Mouse (Mus musculus): Measurements from ENCODE around the gene Slc6a16.
A peak's percentile ranks its signal among the peaks of the same experiment; 100 is the strongest.

The Slc6a16 gene

DNA sequence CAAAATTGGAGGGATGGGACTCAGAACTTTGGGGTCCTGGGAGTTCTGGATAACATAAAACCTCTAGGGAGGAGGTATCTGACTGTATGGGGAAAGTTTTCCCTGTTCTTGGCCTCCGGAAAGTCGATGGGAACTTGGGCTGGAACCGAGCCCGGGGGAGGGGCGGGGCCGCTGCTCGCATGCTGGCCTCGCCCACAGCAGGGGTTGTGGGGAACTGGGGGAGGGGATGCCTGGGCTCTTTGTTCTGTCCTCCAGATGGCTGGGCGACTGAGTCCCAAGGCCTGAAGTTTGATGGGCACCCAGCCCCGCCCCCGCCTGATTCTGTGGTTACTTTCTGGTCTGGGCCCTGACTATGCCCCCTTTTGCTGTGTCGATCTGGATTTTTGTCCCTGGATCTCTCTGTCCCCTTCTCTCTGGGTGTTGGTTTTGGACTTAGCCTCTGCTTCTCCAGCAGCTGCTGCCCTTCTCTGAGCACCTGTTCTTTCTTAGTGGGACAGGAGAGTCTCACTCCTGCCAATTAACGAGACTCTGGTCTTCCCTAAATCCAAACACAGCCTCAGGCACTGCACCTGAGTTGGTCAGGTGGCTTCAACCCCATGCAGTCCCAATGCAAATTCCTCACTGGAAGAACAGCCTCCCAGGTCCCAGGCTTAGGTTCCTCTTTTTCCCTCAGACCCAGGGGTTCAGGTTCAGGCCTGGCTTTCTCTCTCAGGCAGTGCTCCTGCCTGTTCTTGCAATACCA, 24.3 kb upstream of the Slc6a16 start:
- peak; percentile 46 for DNase-seq (ENCODE audit: low spot score)

DNA sequence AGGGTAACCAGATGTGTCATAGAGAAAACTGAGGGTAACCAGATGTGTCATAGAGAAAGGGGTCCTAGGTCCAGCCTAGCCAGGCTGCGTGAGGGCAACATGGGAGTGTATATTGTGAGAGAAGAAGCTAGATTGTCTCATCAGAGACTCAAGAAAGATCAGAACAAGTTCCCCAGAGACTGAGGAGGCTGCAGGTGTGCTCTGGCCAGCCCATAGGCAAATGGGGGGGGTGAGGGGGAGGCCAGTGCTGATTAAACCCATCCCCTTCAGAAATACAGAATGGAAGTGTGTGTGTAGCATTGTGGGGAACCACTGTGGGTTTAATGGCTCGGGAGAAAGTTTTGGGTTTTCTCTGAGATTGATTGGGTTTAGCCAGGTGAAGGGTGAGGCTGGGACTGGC, 19.2 kb upstream of the Slc6a16 start:
- no peak for DNase-seq (ENCODE audit: low spot score)

DNA sequence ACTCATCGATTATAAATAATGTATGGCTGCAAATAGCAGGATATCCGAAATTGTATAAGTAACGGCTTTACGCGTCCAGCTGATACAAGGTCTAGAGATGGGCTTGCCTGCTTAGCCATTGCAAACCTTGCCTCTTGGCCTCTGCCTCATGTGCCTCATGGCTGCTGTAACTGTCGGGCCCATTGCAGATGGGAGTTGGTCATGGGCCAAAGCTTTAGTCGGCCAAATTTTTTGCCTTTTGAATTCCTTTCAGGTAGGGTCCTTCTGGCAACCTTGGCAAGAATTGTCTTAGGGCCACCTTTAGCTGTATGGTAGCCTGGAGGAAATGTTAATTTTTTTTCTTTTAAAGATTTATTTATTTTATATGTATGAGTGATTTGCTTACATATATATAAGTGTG, 16.1 kb upstream of the Slc6a16 start:
- DNase-seq (ENCODE audit: low spot score): no peak

DNA sequence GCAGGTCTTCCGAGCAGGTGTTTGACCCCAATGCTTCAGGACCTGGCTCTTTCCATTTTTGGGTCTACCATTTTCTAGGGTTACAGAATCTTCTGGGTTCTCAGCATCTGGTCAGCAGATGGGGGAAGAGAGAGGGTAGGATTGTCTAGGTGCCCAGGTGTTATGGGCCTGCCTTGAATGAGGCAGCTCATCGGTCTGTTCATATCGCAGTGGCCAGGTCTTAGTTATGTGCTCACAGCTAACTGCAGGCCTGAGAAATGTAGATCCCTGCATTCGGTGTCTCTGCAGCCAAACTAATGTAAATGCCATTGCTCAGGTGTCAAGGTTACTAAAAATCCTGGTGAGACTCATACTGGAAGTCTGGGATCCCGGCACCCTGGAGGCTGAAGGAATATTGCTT, 14.5 kb upstream of the Slc6a16 start:
- no peak for DNase-seq (ENCODE audit: low spot score)

DNA sequence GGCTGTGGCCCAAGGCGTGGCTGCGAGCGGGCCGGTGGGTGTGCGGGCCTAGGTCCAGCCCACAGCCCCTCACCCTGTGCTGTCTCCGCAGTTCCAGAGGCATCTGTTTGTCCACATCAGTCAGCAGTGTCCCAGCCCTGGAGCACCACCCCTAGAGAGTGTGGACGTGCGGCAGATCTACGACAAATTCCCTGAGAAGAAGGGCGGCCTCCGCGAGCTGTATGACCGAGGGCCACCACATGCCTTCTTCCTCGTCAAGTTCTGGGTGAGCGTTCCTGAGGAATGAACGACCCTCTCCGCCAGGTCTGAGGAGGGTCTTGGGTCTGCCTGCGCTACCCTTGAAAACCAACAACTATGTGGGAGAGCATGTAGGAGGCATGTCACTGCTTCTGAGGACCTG, 12.3 kb upstream of the Slc6a16 start:
- DNase-seq (ENCODE audit: low spot score): no peak

DNA sequence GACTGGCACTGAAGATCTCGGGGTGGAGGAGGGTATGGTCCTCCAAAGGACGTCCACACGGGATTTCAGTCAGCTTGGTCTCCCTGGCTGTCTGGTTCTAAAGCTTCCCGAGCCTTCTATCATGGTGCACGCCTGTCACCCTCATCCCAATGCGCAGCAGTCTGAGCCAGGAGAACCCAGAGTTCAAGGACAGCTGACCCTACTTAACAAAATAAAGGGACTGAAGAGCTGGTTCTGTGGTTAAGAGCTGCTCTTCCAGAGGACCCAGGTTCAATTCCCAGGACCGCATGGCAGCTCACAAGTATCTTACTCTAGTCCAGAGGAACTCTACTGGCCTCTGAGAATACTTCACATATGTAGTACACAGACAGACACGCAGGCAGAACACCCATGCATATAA, 11.8 kb upstream of the Slc6a16 start:
- DNase-seq (ENCODE audit: low spot score): no peak

DNA sequence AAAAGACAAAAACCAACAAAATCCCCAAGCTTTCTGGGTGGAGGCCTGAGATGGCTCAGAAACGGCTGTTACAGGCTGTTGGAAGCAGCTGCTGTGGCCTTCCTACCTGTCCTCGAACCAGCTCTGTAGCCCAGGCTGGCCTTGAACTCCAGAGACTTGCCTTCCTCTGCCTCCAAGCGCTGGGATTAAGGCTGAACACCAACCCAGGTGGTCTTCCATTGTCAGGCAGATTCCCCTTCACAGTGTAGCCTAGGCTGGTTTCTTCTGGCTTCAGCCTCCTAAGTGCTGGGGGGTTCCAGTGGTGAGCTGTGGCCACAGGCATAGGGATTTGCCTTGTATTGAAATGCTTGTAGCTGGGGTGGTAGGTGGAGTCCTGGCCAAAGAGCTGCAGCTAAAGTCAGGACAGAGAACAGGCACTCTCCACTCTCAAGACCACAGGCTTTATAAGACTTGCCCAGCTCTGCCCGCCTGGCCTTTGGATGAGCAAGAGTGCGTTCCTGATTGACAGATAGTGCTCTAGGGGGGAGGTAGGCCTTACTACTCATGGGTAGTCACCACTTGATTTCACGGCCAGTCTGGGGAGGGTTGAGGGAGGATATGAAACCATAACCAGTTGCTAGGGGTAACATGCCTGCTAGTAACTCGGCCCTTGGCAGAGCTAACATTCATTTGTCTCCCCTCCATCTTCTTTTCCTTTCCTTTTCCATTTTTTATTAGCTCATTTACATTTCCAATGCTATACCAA, 11.3 kb upstream of the Slc6a16 start:
- no peak for DNase-seq (ENCODE audit: low spot score)

DNA sequence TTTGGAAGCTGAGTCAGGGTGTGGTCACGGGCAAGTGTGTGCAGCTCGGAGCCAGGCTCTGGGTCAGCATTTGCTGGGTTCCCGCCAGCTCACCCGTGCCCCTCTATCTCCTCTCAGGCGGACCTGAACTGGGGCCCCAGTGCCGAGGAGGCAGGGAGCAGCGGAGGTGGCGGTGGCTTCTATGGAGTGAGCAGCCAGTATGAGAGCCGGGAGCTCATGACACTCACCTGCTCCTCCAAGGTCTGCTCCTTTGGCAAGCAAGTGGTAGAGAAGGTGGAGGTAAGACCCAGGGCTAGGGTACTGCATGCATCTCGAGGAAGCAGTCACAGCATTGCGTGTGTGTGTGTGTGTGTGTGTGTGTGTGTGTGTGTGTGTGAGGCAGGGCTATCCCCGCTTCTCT, 9.7 kb upstream of the Slc6a16 start:
- no peak for DNase-seq (ENCODE audit: low spot score)

DNA sequence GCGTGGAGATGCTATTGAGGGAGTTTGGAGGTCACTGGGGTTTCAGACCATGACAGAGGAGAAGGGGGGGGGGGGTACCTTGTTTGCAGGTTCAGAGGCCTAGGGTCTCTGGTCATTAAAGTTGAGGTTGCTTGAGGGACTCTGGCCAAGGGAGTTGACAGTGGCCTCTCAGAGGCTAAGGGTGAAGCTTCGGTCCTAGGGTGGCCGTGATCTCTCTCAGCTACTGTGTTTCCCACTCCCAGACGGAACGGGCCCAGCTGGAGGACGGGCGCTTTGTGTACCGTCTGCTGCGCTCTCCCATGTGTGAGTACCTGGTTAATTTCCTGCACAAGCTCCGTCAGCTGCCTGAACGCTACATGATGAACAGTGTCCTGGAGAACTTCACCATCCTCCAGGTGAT, 8.9 kb upstream of the Slc6a16 start:
- DNase-seq (ENCODE audit: low spot score): no peak

DNA sequence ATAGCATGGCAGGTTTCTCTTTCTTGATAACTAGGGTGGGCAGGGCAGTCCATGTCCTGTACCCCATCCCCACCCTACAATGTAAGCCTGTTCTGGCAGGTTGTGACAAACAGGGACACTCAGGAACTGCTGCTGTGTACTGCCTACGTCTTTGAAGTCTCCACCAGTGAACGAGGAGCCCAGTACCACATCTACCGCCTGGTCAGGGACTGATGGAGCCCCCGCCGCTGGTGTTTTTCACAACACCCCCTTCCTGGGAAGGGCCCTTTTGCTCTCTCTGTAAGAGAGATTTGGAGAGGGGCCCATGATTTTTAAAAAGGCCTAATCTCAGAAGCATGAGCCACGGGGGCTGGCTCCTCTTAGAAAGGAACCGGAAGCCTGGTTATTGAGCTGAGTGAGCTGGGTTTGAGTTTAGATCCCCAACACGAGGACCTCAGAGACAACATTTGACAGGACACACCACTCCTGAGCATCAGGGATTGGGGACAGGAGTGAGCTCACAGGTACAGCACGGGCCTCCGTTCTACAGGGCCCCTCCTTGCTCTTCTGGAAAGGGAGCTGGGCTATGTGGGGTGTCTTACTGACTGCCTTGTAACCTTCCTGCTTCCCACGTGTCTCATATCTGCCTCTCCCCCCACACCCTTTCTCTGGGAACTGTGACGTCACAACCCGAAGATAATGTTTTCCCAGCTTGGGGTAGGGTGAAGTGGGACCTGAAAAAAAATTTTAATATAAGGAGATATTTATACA, 8.0 kb upstream of the Slc6a16 start:
- no peak for DNase-seq (ENCODE audit: low spot score)

DNA sequence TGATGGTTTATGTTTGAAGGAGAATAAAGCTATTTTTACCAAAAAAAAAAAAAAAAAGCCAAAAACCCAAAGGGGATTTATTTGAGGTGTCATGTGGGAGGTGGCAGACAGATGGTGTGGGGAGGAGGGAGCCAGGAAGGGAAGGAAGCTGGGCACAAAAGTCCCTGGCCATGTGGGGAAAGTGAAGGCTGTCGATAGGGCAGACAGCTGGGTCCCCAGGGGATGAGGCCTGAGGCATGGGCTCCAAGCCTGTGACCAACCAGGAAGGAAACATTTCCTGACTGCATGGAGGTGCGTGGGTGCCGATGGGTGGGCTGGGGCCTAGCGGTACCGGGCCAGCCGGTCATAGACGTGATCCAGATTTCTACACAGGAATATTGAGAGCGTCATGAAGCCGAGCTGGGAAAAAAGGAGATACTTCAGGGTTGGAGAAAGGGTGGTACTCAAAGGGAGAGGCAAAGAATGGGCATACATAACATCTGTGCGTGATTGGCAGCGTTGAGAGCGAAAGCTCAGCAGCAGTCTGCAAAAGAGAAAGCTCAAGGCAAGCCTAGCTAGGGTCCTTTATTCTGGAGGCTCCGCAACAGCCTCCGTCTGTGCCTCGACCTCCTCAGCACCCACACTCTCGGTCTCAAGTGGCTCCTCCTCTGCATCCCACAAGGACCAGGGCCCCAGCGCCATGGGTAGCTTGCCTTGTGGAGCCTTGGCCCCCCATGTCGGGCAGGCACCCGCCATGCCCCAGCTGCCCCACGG, 7.1 kb upstream of the Slc6a16 start:
- DNase-seq (ENCODE audit: low spot score): no peak

DNA sequence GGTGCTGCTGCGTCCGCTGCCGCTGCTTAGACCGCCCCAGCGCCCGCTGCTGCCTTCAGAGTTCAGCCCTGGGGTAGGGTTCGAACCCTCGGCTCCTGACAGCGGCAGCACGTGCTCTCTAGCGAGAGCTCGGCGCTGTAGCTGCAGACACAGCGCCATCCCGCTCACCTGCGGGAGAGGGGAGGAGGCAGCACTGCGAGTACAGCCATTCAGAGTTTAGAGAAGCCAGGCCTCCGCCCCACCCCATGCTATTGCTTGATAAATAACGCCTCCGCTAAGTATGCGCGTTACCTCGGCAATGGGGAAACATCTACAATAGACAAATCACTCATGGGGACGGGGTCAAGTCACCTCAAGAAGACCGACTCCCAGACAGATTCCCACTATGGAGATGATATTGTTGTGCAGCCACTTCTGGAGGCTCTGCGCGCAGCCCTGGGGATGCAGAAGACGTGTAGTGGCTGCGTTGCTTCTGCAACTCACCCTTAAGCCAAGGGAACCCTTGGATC, 6.5 kb upstream of the Slc6a16 start:
- no peak for DNase-seq (ENCODE audit: low spot score)

DNA sequence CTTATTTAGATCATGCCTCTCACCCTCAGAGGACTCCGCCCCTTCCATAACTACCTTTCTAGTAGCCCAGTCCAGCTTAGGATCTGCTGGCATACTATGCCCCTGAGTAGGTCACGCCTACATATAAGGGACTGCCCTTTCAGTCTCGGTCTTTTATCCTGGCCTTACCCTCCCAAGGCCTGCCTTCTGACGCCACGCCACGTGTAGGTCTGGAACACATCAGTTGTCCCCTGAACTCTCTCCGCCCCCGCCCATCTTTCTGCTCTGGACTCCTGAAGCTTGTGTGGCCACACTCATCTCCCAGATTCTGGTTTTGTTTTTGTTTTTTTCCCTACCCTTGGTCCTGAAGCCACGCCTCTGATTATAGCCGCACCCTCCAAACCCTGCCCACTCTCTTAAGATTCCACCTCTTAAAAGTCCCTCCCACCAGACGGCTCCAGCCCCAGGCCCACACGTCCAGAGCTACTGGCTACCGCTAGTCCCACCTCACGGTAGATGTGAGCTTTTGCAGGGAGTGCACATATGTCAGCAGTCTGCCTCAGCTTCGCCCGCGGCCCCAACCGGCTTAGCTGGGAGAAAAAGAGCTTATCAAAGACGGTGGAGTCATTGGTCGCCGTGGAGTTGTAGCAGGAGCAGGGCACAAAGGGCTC, 5.8 kb upstream of the Slc6a16 start:
- no peak for DNase-seq (ENCODE audit: low spot score)

DNA sequence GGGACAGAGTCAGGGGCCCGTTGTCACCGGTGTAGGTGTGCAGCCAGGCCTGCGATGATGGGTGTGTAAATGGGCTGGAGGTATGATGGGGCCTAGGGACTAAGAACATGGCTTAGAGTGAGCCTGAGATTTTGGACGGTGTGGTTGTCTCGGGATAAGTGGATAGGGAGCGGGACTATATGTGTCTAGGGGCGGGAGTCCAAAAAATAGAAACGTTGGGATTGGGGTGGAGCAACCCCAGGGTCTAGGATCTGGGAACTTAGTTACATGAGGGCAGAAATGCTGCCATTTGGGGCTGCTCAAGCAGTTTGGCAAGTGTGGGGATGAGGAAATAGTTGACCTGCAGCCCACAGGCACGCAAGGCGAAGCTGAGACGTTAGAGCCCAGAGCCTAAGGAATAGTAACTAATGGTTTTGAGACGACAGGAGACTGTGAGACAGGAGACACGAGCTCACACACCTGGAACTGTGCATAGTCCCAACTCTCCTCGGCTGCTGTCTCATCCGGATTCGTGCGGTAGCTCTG, 5.2 kb upstream of the Slc6a16 start:
- no peak for DNase-seq (ENCODE audit: low spot score)

DNA sequence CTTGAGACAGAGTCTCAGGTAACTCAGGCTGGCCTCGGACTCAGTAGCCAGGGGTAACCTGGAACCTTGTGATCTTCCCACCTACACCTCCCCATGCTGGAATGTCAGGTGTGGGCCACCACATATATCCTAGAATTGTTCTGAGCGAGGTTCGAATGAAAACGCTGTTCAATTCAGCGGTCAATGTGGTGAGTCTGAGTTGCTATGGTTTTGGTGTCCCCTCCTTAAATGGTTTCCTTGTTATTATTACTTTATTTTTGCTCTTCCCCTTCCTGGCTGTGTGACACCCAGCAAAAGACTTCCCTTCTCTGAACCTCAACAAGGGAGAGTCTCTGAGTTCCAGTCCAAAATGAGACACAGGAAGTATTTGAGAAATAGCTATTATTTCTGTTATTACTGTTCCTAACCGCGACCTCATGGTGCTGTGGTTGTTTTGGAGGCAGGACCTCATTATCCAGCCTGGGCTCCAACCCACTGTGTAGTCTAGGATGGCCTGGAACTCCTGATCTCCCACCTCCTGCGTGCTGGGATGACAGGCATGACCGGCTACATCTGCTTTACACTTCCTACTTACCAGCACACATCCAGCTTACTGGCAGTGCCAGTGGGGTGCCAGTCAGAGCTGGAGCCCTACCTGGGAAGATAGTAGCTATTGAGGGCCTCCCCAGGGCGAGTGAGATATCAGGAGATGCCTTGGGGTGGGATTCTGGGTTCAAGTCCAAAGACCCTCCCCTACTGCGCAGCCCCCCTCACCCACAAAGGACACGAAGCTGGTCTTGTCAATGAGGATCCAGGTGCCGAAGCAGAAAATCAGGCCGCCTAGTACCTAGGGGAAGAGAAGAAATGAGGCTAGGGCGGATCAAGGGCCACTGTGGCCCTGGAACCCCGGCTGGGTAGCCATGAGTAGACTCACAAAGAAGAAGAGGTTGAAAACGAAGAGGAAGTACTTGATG, 2.9 kb upstream of the Slc6a16 start:
- no peak for DNase-seq (ENCODE audit: low spot score)

DNA sequence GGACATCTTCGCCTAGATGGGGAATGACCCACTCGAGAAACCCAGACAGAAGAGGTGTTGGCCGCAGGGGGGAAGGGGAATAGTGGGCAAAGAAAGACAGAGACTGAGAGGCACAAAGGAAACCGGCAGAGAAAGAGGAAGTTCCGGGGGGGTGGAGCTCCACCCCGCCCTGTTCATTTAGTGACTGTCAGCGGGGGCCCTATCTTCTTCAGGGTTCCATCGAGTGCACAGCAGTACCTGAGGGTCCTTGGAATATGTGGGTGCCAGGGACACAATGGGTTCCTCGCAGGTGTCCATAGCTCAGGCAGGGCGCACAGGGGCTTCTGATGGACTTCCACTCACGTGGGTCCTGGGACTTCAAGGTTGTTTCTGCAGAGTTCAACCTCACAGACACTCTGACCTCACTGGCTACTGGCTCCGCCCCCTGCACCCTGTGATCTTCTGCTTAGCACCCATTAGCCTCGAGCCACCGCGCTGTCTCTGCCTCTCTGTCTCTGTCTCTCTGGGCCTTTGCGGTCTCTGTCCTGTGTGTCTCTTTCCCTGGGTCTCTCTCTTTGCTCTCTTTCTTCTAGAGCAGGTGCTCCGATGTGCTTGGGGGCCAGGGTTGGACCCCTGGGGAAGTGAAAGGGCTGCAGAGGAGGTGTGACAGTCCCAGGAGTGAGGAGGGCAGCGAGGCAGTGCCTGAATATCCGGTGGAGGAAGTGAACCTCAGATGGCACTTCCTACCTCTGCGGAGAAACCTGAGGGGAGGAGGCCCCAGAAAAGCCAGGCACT, 2.0 kb upstream of the Slc6a16 start, which contains the start of gene Cd37:
Gene Cd37 (minus strand): TSS at position 393 of the 774 bp plus-strand sequence.
- DNase-seq (ENCODE audit: low spot score): no peak

DNA sequence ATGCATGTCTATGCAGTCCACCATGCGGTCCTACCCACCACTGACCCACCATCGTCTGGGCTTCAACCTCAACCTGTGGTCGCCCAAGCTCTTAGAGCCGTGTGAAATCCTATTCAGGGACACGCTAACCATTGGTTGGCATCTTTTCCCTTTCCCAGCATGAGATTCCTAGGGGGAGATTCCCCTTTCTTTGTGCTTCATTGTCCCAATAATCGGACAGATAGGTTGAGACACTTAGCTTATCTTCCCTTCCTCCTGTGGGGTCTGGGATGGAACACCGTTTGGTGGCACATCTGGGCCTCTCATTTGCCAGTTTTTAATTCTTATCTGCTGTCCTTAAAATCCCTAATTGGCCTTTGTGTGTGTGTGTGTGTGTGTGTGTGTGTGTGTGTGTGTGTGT, 776 bp upstream of the Slc6a16 start:
- DNase-seq (ENCODE audit: low spot score): no peak

DNA sequence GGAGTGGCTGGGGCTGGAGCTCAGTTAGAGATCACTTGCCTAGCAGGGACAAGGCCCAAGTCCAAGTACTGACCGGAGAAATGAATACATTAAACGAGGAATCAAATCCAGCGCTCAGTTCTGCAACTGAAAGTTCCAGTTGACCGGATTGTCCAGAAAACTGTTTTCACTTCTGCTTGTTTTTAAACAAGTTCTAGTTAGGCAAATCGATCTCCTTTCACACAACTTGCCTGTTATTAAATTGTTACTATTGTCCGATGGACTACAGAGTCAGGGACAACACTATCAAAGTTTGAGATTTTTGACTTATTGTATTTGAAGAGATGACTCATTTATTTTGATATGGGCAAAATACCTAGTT, 484 bp downstream of the Slc6a16 start:
- no peak for DNase-seq (ENCODE audit: low spot score)

DNA sequence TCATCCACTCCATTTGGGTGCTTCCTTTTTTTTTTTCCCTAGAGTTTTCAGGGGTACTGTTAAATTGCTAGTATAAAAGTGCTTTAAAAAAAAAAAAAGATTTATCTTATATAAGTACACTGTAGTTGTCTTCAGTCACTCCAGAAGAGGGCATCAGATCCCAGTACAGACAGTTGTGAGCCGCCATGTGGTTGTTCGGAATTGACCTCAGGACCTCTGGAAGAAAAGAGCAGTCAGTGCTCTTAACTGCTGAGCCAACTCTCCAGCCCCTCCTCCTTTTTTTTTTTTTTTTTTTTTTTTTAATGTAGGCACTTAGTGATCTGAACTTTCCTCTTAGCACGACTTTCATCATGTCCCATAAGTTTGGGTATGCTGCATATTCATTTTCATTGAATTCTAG, 6.8 kb downstream of the Slc6a16 start:
- no peak for DNase-seq (ENCODE audit: low spot score)
